Mouse (Mus musculus) myocyte (in vitro differentiated cells): ENCODE data around the gene Fermt2.

Experiments
- MAX ChIP-seq: IDR thresholded peaks from one replicate; pipeline ENCODE4 v1.6.1; 2011; ENCODE audit warnings: low read depth, mild to moderate bottlenecking, control low read depth
- MYOD1 ChIP-seq, 3 experiments: IDR thresholded peaks; one replicate each; pipeline ENCODE4 v1.6.1; 2011; ENCODE audit warnings: control low read depth in 2 of 3, low read depth in 2 of 3, mild to moderate bottlenecking in 2 of 3, moderate library complexity in 1 of 3; ENCODE audit not compliant: insufficient read length in 2 of 3, control insufficient read depth in 1 of 3
- POLR2A ChIP-seq: IDR thresholded peaks from one replicate; pipeline ENCODE4 v1.6.1; 2011; ENCODE audit warnings: low read depth, mild to moderate bottlenecking, control low read depth, moderate library complexity; ENCODE audit not compliant: insufficient read length

DNA sequence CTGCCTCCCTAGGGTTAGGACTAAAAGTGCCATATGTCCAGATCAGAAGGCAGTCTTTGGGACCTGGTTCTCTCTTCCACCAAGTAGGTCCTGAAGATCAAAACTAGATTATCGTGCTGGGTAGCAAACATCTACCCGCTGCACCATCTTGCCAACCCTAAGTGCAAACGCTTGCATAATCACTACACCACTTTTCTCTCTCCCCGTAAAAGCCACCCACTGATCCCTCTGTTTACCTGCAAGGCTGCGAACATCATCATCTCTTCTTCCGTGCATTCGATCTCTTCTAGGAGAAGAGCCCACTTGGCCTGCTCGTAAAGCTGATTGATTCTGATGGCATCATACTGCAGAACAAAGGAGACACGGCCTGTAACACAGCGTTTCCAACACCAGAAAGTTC, 57.4 kb downstream of the Fermt2 start:
- TF ChIP-seq MYOD1 (IDR thresholded peaks at IDR 0.05; ENCODE audit: control insufficient read depth in 1 of 3, insufficient read length in 2 of 3, low read depth in 2 of 3) (no peak), MAX (no peak), POLR2A (no peak)
